Mouse (Mus musculus) lung, postnatal 0 days (tissue): ENCODE data around the gene Vangl2.

Source experiments
- CTCF ChIP-seq: IDR thresholded peaks from 2 replicates; pipeline ENCODE4 v1.5.1; 2016; ENCODE audit warnings: antibody characterized with exemption, mild to moderate bottlenecking
- EP300 ChIP-seq: IDR thresholded peaks from 2 replicates; pipeline ENCODE4 v1.6.1; 2016; ENCODE audit warnings: antibody characterized with exemption, mild to moderate bottlenecking, control low read depth

DNA sequence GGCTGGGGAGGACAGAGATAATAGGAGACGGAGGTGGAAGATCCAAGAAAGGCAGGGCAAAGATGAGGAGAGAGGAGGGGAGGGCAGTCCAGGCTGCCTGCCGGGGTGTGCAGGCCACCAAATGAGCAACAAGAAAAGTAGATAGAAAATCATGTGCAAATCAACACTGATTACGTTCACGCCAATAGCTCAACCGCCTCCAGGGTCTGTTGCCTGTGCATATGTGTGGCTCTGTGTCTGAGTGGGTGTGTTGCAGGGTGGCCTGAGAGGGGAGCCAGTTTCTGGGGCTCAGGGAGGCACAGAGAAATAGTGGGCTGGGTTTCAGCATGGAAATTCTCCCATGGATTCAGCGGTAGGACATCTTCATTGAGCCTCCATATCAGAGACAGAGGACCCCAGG, 30.1 kb upstream of the Vangl2 start:
- TF ChIP-seq CTCF (no peak), EP300 (no peak)
